Mouse (Mus musculus) cortical plate, adult 2 months (tissue): ENCODE results near the gene Cacnb4. TPM values are rescaled to one million over a fixed set of nuclear protein-coding genes. Genes with fewer than 3 reads are reported as not detected.

ENCODE experiments used
- H3K27ac ChIP-seq: fragments of 200-500 bp; 2 replicates; pipeline ENCODE4 v1.5.1; 2012; ENCODE audit warnings: low read length, control low read depth, inconsistent platforms; ENCODE audit not compliant: insufficient read depth
- H3K4me1 ChIP-seq: fragments of 200-500 bp; 2 replicates; pipeline ENCODE4 v1.6.1; 2011; ENCODE audit warnings: low read length; ENCODE audit not compliant: control insufficient read depth, insufficient read depth
- H3K4me3 ChIP-seq: fragments of 200-500 bp; 2 replicates; pipeline ENCODE4 v1.5.1; 2011; ENCODE audit warnings: mild to moderate bottlenecking, low read length, control low read depth; ENCODE audit not compliant: insufficient read depth
- CTCF ChIP-seq: fragments of 200-500 bp; IDR thresholded peaks from 2 replicates; pipeline ENCODE4 v1.5.1; 2011; ENCODE audit warnings: mild to moderate bottlenecking, control low read depth, low read length; ENCODE audit not compliant: insufficient read depth; ENCODE audit errors: extremely low read depth
- POLR2A ChIP-seq: fragments of 200-500 bp; IDR thresholded peaks from 2 replicates; pipeline ENCODE4 v1.6.1; 2011; ENCODE audit warnings: mild to moderate bottlenecking, low read length, control low read depth; ENCODE audit not compliant: insufficient read depth; ENCODE audit errors: extremely low read depth
- polyA plus RNA-seq: library from polyadenylated mRNA; depleted of rRNA; stranded (reverse); fragments of >200 nt; gene quantifications from 2 replicates; pipeline ENCODE4 v1.2.3, GENCODE M21; 2012; rRNA removed

Gene Cacnb4
- polyA plus RNA-seq, 1 experiment: 70.3 TPM

- H3K4me3 ChIP-seq: no peak overlapping the region
- H3K27ac ChIP-seq: no peak overlapping the region
- no peaks in the 10 kb centered on the region for H3K4me1 ChIP-seq
- TF ChIP-seq CTCF (no peak), POLR2A (no peak)
Observed at GRCm38 (mm10) chr2:52390415-52390975, 286.1 kb downstream of the Cacnb4 start.

GRCm38 (mm10) chr2:52389975-52390374 lies 286.7 kb downstream of the Cacnb4 start:
- TF ChIP-seq CTCF (no peak), POLR2A (no peak)
- H3K4me3 ChIP-seq: no peak overlapping the region
- H3K27ac ChIP-seq: no peak overlapping the region
- H3K4me1 ChIP-seq: no peaks in the 10 kb centered on the region

GRCm38 (mm10) chr2:52386451-52386850 lies 290.2 kb downstream of the Cacnb4 start:
- Histone ChIP-seq H3K4me1 (no peaks in the 10 kb centered on the region), H3K4me3 (no peak overlapping the region), H3K27ac (no peak overlapping the region)
- TF ChIP-seq CTCF (no peak), POLR2A (no peak)

- TF ChIP-seq POLR2A (no peak), CTCF (no peak)
- Histone ChIP-seq H3K4me1 (no peaks in the 10 kb centered on the region), H3K27ac (no peak overlapping the region), H3K4me3 (no peak overlapping the region)
Observed at GRCm38 (mm10) chr2:52386037-52386436, 290.6 kb downstream of the Cacnb4 start.

GRCm38 (mm10) chr2:52378848-52379261 lies 297.8 kb downstream of the Cacnb4 start:
- Histone ChIP-seq H3K4me1 (no peaks in the 10 kb centered on the region), H3K4me3 (no peak overlapping the region), H3K27ac (no peak overlapping the region)
- no peak for TF ChIP-seq POLR2A
- no peak for TF ChIP-seq CTCF

GRCm38 (mm10) chr2:52378448-52378804 lies 298.2 kb downstream of the Cacnb4 start, which contains the start of gene Neb:
Neb (minus strand) TSS chr2:52378474.
- H3K4me3 ChIP-seq: no peak within 1 kb of the TSS
- no peak for TF ChIP-seq POLR2A
- no peak for TF ChIP-seq CTCF
- no peaks in the 10 kb centered on the region for H3K4me1 ChIP-seq
- no peak within 1 kb of the TSS for H3K27ac ChIP-seq

Other genes with a start within 250 kb of the Cacnb4 start
- 14.3 and 15.3 TPM in 2 replicates for gene Stam2, start 65.5 kb upstream of the Cacnb4 start, polyA plus RNA-seq
- gene Fmnl2, start 181.0 kb upstream of the Cacnb4 start, polyA plus RNA-seq: 24.9 and 25.2 TPM in 2 replicates